ENCODE assay signal across 32 mouse cellular contexts in the genomic region with DNA sequence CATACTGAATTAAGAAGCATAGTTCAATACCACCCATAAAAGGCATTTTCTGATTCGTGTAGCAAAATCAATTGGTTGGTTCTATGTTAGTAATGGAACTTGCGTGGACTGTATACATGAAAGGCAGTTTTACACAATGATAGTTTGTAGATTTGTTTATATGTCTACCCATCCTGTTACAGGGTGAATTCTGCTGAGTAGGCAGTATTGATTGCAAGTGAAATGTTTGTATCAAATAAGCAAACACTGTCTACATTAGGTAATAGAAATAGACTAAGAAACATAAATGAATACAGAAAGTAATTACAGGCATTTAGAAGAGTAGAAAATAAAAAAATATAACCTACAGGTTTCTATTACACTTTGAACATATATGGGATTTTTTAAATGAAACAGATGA.
"Had no signal": no experiment of that assay in that cellular context is flagged by ENCODE, and none has a peak within 500 bp of the region (broad histone marks: within the 10 kb centered on the region; RNA-seq: fewer than 3 reads in every experiment).

No protein-coding gene starts in this region.

- H3K4me3 ChIP-seq: limb, embryonic 10.5 days; limb, embryonic 12.5 days; limb, embryonic 13.5 days; limb, embryonic 15.5 days; liver, embryonic 12.5 days; liver, embryonic 13.5 days; liver, embryonic 15.5 days; lung, embryonic 15.5 days; megakaryocyte, embryonic 14.5 days; midbrain, embryonic 10.5 days; midbrain, embryonic 12.5 days; midbrain, embryonic 13.5 days; midbrain, embryonic 15.5 days; myocyte; neural tube, embryonic 12.5 days had no signal

- H3K9ac ChIP-seq: limb, embryonic 12.5 days; limb, embryonic 13.5 days; limb, embryonic 15.5 days; liver, embryonic 12.5 days; liver, embryonic 13.5 days; liver, embryonic 14.5 days; liver, embryonic 15.5 days; liver, postnatal 0 days; lung, embryonic 14.5 days; lung, embryonic 15.5 days; midbrain, embryonic 12.5 days; midbrain, embryonic 13.5 days; midbrain, embryonic 15.5 days; neural tube, embryonic 12.5 days had no signal

- ATAC-seq: liver, embryonic 12.5 days; liver, postnatal 0 days; lung, postnatal 0 days; midbrain, embryonic 13.5 days; midbrain, embryonic 15.5 days; midbrain, embryonic 16.5 days had no signal

- H3K27me3 ChIP-seq: limb, embryonic 12.5 days; limb, embryonic 13.5 days; limb, embryonic 15.5 days; liver, embryonic 12.5 days; liver, embryonic 13.5 days; liver, embryonic 15.5 days; lung, embryonic 15.5 days; megakaryocyte, embryonic 14.5 days; midbrain, embryonic 12.5 days; midbrain, embryonic 13.5 days; midbrain, embryonic 15.5 days; neural tube, embryonic 12.5 days had no signal

- H3K4me2 ChIP-seq: limb, embryonic 12.5 days; limb, embryonic 13.5 days; limb, embryonic 15.5 days; liver, embryonic 11.5 days; liver, embryonic 12.5 days; liver, embryonic 13.5 days; liver, embryonic 15.5 days; lung, embryonic 14.5 days; lung, embryonic 15.5 days; midbrain, embryonic 11.5 days; midbrain, embryonic 12.5 days; midbrain, embryonic 13.5 days; midbrain, embryonic 15.5 days; neural tube, embryonic 12.5 days had no signal

- H3K9me3 ChIP-seq: limb, embryonic 10.5 days; limb, embryonic 12.5 days; limb, embryonic 13.5 days; limb, embryonic 15.5 days; liver, embryonic 12.5 days; liver, embryonic 13.5 days; liver, embryonic 15.5 days; lung, embryonic 15.5 days; megakaryocyte, embryonic 14.5 days; midbrain, embryonic 10.5 days; midbrain, embryonic 12.5 days; midbrain, embryonic 13.5 days; midbrain, embryonic 15.5 days; neural tube, embryonic 12.5 days had no signal

- DNase-seq: left cerebral cortex, postnatal 4 days; liver; liver, embryonic 13.5 days; liver, postnatal 0 days; lung, adult 18-20 months; lung, adult 2 months; lung, embryonic 14.5 days; lung, postnatal 10 days; lung, postnatal 14 days; lung, postnatal 36 days; lung, postnatal 4 days; midbrain, embryonic 14.5 days had no signal

- H3K36me3 ChIP-seq: limb, embryonic 10.5 days; limb, embryonic 12.5 days; limb, embryonic 13.5 days; limb, embryonic 15.5 days; liver, embryonic 12.5 days; liver, embryonic 13.5 days; liver, embryonic 15.5 days; lung, embryonic 15.5 days; midbrain, embryonic 10.5 days; midbrain, embryonic 12.5 days; midbrain, embryonic 13.5 days; midbrain, embryonic 15.5 days; neural tube, embryonic 12.5 days had no signal

- H3K4me1 ChIP-seq: limb, embryonic 10.5 days; limb, embryonic 12.5 days; limb, embryonic 13.5 days; limb, embryonic 15.5 days; liver, embryonic 12.5 days; liver, embryonic 13.5 days; liver, embryonic 15.5 days; lung, embryonic 15.5 days; megakaryocyte, embryonic 14.5 days; midbrain, embryonic 10.5 days; midbrain, embryonic 12.5 days; midbrain, embryonic 13.5 days; midbrain, embryonic 15.5 days; neural tube, embryonic 12.5 days had no signal

- H3K27ac ChIP-seq: limb, embryonic 10.5 days; limb, embryonic 12.5 days; limb, embryonic 13.5 days; limb, embryonic 15.5 days; liver, embryonic 12.5 days; liver, embryonic 13.5 days; liver, embryonic 14.5 days; liver, embryonic 15.5 days; lung, embryonic 15.5 days; macrophage; midbrain, embryonic 10.5 days; midbrain, embryonic 12.5 days; midbrain, embryonic 13.5 days; midbrain, embryonic 15.5 days; neural tube, embryonic 12.5 days had no signal
